Mouse (Mus musculus): ENCODE results near the gene Ak4.

- no peak for TF ChIP-seq CTCF (IDR thresholded peaks at IDR 0.05; ENCODE audit: low read depth)
- TF ChIP-seq EP300 (IDR thresholded peaks at IDR 0.05; ENCODE audit: low read depth), result no peak
Measured at GRCm38 (mm10) chr4:101423571-101423970, 4.5 kb downstream of the Ak4 start.

All from liver, embryonic 14.5 days (tissue).